Mouse (Mus musculus) CH12.LX (cell line): ENCODE results near the gene Nde1.

Source experiments
- CTCF ChIP-seq, 2 experiments: IDR thresholded peaks in 1 of 2; conservative IDR thresholded peaks in 1 of 2; 2 replicates each; pipeline ENCODE4 v1.5.1; 2011 to 2012; ENCODE audit warnings: low read depth in 2 of 2, low read length in 2 of 2, improper control_type of control experiment in 1 of 2, inconsistent platforms in 1 of 2, mild to moderate bottlenecking in 1 of 2, moderate library complexity in 1 of 2
- EP300 ChIP-seq: IDR thresholded peaks from 2 replicates; pipeline ENCODE4 v1.6.1; 2011; ENCODE audit warnings: low read length, improper control_type of control experiment
- ETS1 ChIP-seq: conservative IDR thresholded peaks from 2 replicates; pipeline ENCODE4 v1.6.1; 2012; ENCODE audit warnings: low read depth, mild to moderate bottlenecking, inconsistent platforms, low read length, improper control_type of control experiment, moderate library complexity
- HCFC1 ChIP-seq: IDR thresholded peaks from 2 replicates; pipeline ENCODE4 v1.6.1; 2012; ENCODE audit warnings: low read depth, mild to moderate bottlenecking, inconsistent platforms, low read length, improper control_type of control experiment
- RCOR1 ChIP-seq: conservative IDR thresholded peaks from 2 replicates; pipeline ENCODE4 v1.6.1; 2012; ENCODE audit warnings: low read depth, mild to moderate bottlenecking, inconsistent platforms, low read length, improper control_type of control experiment
- ZKSCAN1 ChIP-seq: IDR thresholded peaks from 2 replicates; pipeline ENCODE4 v1.6.1; 2012; ENCODE audit warnings: low read depth, inconsistent platforms, low read length, improper control_type of control experiment, borderline replicate concordance
- ZNF384 ChIP-seq: IDR thresholded peaks from 2 replicates; pipeline ENCODE4 v1.6.1; 2012; ENCODE audit warnings: low read depth, low read length, improper control_type of control experiment, inconsistent platforms

- TF ChIP-seq ZKSCAN1 (no peak), RCOR1 (no peak), HCFC1 (no peak), EP300 (no peak), CTCF (conservative IDR thresholded peaks at IDR 0.05 in 1 of 2, IDR thresholded peaks at IDR 0.05 in 1 of 2; ENCODE audit: low read depth in 2 of 2, low read length in 2 of 2) (no peak), ZNF384 (no peak), ETS1 (no peak)
These were observed 6.8 kb upstream of the Nde1 start for GRCm38 (mm10) chr16:14156312-14156711.
